ENCODE assay signal across 20 mouse cellular contexts in the genomic region with DNA sequence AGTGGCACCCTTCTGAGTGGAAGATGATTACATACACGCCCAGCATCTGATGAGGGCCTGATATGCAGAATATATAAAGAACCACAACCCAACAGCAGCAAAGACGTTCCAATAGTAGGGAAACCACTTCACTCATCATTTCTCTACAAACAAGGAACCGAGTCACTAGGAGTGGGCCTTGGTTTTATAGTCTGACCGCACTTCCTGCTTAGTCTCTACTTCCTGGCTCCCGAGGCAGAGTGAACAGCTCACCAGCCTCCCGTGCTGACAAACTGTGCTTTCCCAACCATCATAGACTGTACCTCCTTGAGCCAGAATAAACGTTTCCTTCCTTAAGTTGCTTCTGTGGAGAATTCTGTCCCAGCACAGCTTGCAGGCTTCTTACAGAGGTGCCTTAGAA. TPM values are rescaled to one million over a fixed set of nuclear protein-coding genes. Genes with fewer than 3 reads are reported as not detected.
A peak's percentile ranks its signal among the peaks of the same experiment; 100 is the strongest.
DNase-seq lines count a peak whose midpoint lies in the region; ATAC-seq lines count a peak whose summit lies in the region.
"Had no signal": no experiment of that assay in that cellular context is flagged by ENCODE, and none has a peak within 500 bp of the region (broad histone marks: within the 10 kb centered on the region; RNA-seq: fewer than 3 reads in every experiment).

No protein-coding gene starts in this region.

- peak; percentile 96 for ATAC-seq in CD4-positive, CD25-positive, alpha-beta regulatory T cell, adult 4 months
- peak; percentile 97 for ATAC-seq in inflammation-experienced regulatory T-cells, adult 6 months
- no peak for ATAC-seq in cerebellum, adult (ENCODE audit: insufficient number of reproducible peaks, low FRiP score, low TSS enrichment)
- ATAC-seq: forebrain, embryonic 15.5 days; hindbrain, postnatal 0 days; liver, postnatal 0 days had no signal

- DNase-seq in 416B (ENCODE audit: low read depth): peak; percentile 66
- DNase-seq in thymus, postnatal 10 days (ENCODE audit: low spot score in 2 of 2): peak; percentile 9 to 33
- no peak for DNase-seq in cerebellum, adult 11 months
- DNase-seq in adrenal gland, postnatal 4 days (ENCODE audit: low spot score in 2 of 2): no peak
- DNase-seq: adrenal gland, postnatal 14 days; cerebellum, adult 8-10 months; embryo, embryonic 11 days; heart, postnatal 4 days; kidney, adult 8-10 months; kidney, postnatal 25 days; liver; liver, postnatal 0 days; lung, postnatal 36 days had no signal

RNA-seq across cellular contexts. Expression of a gene that starts 19.8 kb away (rescaled TPM):
- polyA plus RNA-seq in CD4-positive, CD25-positive, alpha-beta regulatory T cell, adult 4 months (2017; shearing (Covaris generic)): not detected
- 1 to 10 TPM in 1 of 3 experiments, under 1 TPM in 1, not detected in 1; 0.82 to 1.9 TPM for polyA plus RNA-seq in inflammation-experienced regulatory T-cells, adult 6 months (2017; shearing (Covaris generic))
- total RNA-seq in adrenal gland, postnatal 4 days (2021): 10 to 100 TPM in 1 of 2 experiments, 1 to 10 TPM in 1; 4.5 to 17.4 TPM
- total RNA-seq: neutrophil, adult 5-6 weeks had no signal
- polyA plus RNA-seq: forebrain, embryonic 15.5 days; midbrain, embryonic 11.5 days had no signal

Comparison
In these comparisons a context has a peak if more than half of its experiments do, and no peak if none do; other contexts are left out.
1. DNase-seq: peak in 416B (single experiment) and thymus, postnatal 10 days (2 of 2); none in cerebellum, adult 11 months (single experiment) and adrenal gland, postnatal 4 days (0 of 2).